Mouse (Mus musculus): Measurements from ENCODE around the gene Carmil3. TPM values are rescaled to one million over a fixed set of nuclear protein-coding genes. Genes with fewer than 3 reads are reported as not detected.

Carmil3 gene
- 118 and 166 TPM in 2 replicates for total RNA-seq (2014; rRNA removed)
- 33.3 and 37.6 TPM in 2 replicates for polyA plus RNA-seq (2015; fragmentation: Nextera tagmentation; extraction: Ambion mirVana)

- H3K9ac ChIP-seq (replicated peaks; ENCODE audit: low read length, poor library complexity, severe bottlenecking) = peak within 1 kb of the TSS; percentile 85
- TF ChIP-seq CTCF (IDR thresholded peaks at IDR 0.05) = no peak; the same call in 1 of the 2 replicates
- DNase-seq (ENCODE audit: low spot score) (peak; percentile 95), ATAC-seq (ENCODE audit: low FRiP score) (peak; percentile 89)
- H3K27me3 ChIP-seq (ENCODE audit: insufficient read depth, low read length) = no peaks in the 10 kb centered on the region
- H3K27ac ChIP-seq (ENCODE audit: low read depth, low read length) = peak within 1 kb of the TSS; percentile 80
- WGBS = under 1% methylated on average over 68 of the region's 68 CpGs
- peak within 1 kb of the TSS; percentile 73 for H3K4me3 ChIP-seq (ENCODE audit: low read depth, low read length)
- no peaks in the 10 kb centered on the region for H3K9me3 ChIP-seq (ENCODE audit: low read length)
- H3K4me2 ChIP-seq (ENCODE audit: low read depth, low read length, poor library complexity, severe bottlenecking) = peak within 1 kb of the TSS; percentile 84
- 0 out of 2 replicates have a peak, but pooled peaks cover 2% of the 10 kb centered on the region for H3K4me1 ChIP-seq (ENCODE audit: insufficient read depth, low read length)
- H3K36me3 ChIP-seq (ENCODE audit: insufficient read depth, low read length) = peaks cover 19% of the 10 kb centered on the region
These were observed at the start of gene Carmil3 for GRCm38 (mm10) chr14:55490361-55491201. TSS of gene Carmil3 (plus strand) at chr14:55490651.

GRCm38 (mm10) chr14:55457693-55458092 is 32.8 kb upstream of the Carmil3 start:
- 78% methylated on average over 2 of the region's 2 CpGs for WGBS
- no peak for ATAC-seq (ENCODE audit: low FRiP score)
- no peak overlapping the region for H3K27ac ChIP-seq (ENCODE audit: low read depth, low read length)
- H3K4me1 ChIP-seq (ENCODE audit: insufficient read depth, low read length) = no peaks in the 10 kb centered on the region
- H3K36me3 ChIP-seq (ENCODE audit: insufficient read depth, low read length) = no peaks in the 10 kb centered on the region
- H3K9me3 ChIP-seq (ENCODE audit: low read length) = no peaks in the 10 kb centered on the region
- H3K4me3 ChIP-seq (ENCODE audit: low read depth, low read length) = no peak overlapping the region
- TF ChIP-seq CTCF (IDR thresholded peaks at IDR 0.05) = no peak
- DNase-seq (ENCODE audit: low spot score) = no peak
- H3K27me3 ChIP-seq (ENCODE audit: insufficient read depth, low read length) = no peaks in the 10 kb centered on the region
- no peak overlapping the region for H3K9ac ChIP-seq (replicated peaks; ENCODE audit: low read length, poor library complexity, severe bottlenecking)
- no peak overlapping the region for H3K4me2 ChIP-seq (ENCODE audit: low read depth, low read length, poor library complexity, severe bottlenecking)

GRCm38 (mm10) chr14:55458273-55458672 is 32.2 kb upstream of the Carmil3 start:
- Histone ChIP-seq H3K4me1 (ENCODE audit: insufficient read depth, low read length) (no peaks in the 10 kb centered on the region), H3K4me3 (ENCODE audit: low read depth, low read length) (no peak overlapping the region), H3K27ac (ENCODE audit: low read depth, low read length) (no peak overlapping the region), H3K36me3 (ENCODE audit: insufficient read depth, low read length) (no peaks in the 10 kb centered on the region), H3K4me2 (ENCODE audit: low read depth, low read length, poor library complexity, severe bottlenecking) (no peak overlapping the region), H3K9me3 (ENCODE audit: low read length) (no peaks in the 10 kb centered on the region), H3K9ac (replicated peaks; ENCODE audit: low read length, poor library complexity, severe bottlenecking) (no peak overlapping the region), H3K27me3 (ENCODE audit: insufficient read depth, low read length) (no peaks in the 10 kb centered on the region)
- WGBS = 27% methylated on average over 10 of the region's 10 CpGs
- ATAC-seq (ENCODE audit: low FRiP score) (no peak), DNase-seq (ENCODE audit: low spot score) (peak; percentile 52)
- peak; percentile 66 for TF ChIP-seq CTCF (IDR thresholded peaks at IDR 0.05)

GRCm38 (mm10) chr14:55458761-55459160 is 31.7 kb upstream of the Carmil3 start:
- H3K4me2 ChIP-seq (ENCODE audit: low read depth, low read length, poor library complexity, severe bottlenecking) = no peak overlapping the region
- H3K36me3 ChIP-seq (ENCODE audit: insufficient read depth, low read length) = no peaks in the 10 kb centered on the region
- H3K27ac ChIP-seq (ENCODE audit: low read depth, low read length) = no peak overlapping the region
- H3K27me3 ChIP-seq (ENCODE audit: insufficient read depth, low read length) = no peaks in the 10 kb centered on the region
- H3K4me1 ChIP-seq (ENCODE audit: insufficient read depth, low read length) = no peaks in the 10 kb centered on the region
- DNase-seq (ENCODE audit: low spot score) = no peak
- no peak for ATAC-seq (ENCODE audit: low FRiP score)
- no peak overlapping the region for H3K4me3 ChIP-seq (ENCODE audit: low read depth, low read length)
- no peak for TF ChIP-seq CTCF (IDR thresholded peaks at IDR 0.05)
- WGBS = 85% methylated on average over 3 of the region's 3 CpGs
- H3K9ac ChIP-seq (replicated peaks; ENCODE audit: low read length, poor library complexity, severe bottlenecking) = no peak overlapping the region
- no peaks in the 10 kb centered on the region for H3K9me3 ChIP-seq (ENCODE audit: low read length)

- Histone ChIP-seq H3K4me2 (ENCODE audit: low read depth, low read length, poor library complexity, severe bottlenecking) (no peak overlapping the region), H3K4me1 (ENCODE audit: insufficient read depth, low read length) (no peaks in the 10 kb centered on the region), H3K9me3 (ENCODE audit: low read length) (no peaks in the 10 kb centered on the region), H3K9ac (replicated peaks; ENCODE audit: low read length, poor library complexity, severe bottlenecking) (no peak overlapping the region), H3K4me3 (ENCODE audit: low read depth, low read length) (no peak overlapping the region), H3K36me3 (ENCODE audit: insufficient read depth, low read length) (no peaks in the 10 kb centered on the region), H3K27ac (ENCODE audit: low read depth, low read length) (no peak overlapping the region), H3K27me3 (ENCODE audit: insufficient read depth, low read length) (no peaks in the 10 kb centered on the region)
- DNase-seq (ENCODE audit: low spot score) (no peak), ATAC-seq (ENCODE audit: low FRiP score) (no peak)
- TF ChIP-seq CTCF (IDR thresholded peaks at IDR 0.05) = no peak
- WGBS = 68% methylated on average over 4 of the region's 4 CpGs
These were observed 30.7 kb upstream of the Carmil3 start for GRCm38 (mm10) chr14:55459796-55460195.

GRCm38 (mm10) chr14:55460297-55460696 is 30.2 kb upstream of the Carmil3 start:
- ATAC-seq (ENCODE audit: low FRiP score) (no peak), DNase-seq (ENCODE audit: low spot score) (no peak)
- no peak overlapping the region for H3K4me3 ChIP-seq (ENCODE audit: low read depth, low read length)
- H3K4me2 ChIP-seq (ENCODE audit: low read depth, low read length, poor library complexity, severe bottlenecking) = no peak overlapping the region
- no peaks in the 10 kb centered on the region for H3K9me3 ChIP-seq (ENCODE audit: low read length)
- no peak overlapping the region for H3K27ac ChIP-seq (ENCODE audit: low read depth, low read length)
- TF ChIP-seq CTCF (IDR thresholded peaks at IDR 0.05) = no peak
- H3K9ac ChIP-seq (replicated peaks; ENCODE audit: low read length, poor library complexity, severe bottlenecking) = no peak overlapping the region
- H3K27me3 ChIP-seq (ENCODE audit: insufficient read depth, low read length) = no peaks in the 10 kb centered on the region
- no peaks in the 10 kb centered on the region for H3K36me3 ChIP-seq (ENCODE audit: insufficient read depth, low read length)
- H3K4me1 ChIP-seq (ENCODE audit: insufficient read depth, low read length) = no peaks in the 10 kb centered on the region
- 78% methylated on average over 10 of the region's 10 CpGs for WGBS

Data from midbrain, postnatal 0 days (tissue).